Mouse (Mus musculus) embryonic fibroblast, embryonic 13.5 days (primary cell): ENCODE data around the gene Scaf8. TPM values are rescaled to one million over a fixed set of nuclear protein-coding genes. Genes with fewer than 3 reads are reported as not detected.

Source experiments
- H3K27ac ChIP-seq: 2 replicates; pipeline ENCODE4 v1.5.1; 2012; ENCODE audit warnings: low read length, control low read depth, inconsistent platforms; ENCODE audit not compliant: insufficient read depth
- H3K4me1 ChIP-seq: 2 replicates; pipeline ENCODE4 v1.6.1; 2011; ENCODE audit warnings: low read length; ENCODE audit not compliant: control insufficient read depth, insufficient read depth
- H3K4me3 ChIP-seq: 2 replicates; pipeline ENCODE4 v1.5.1; 2011; ENCODE audit warnings: mild to moderate bottlenecking, control low read depth, low read length; ENCODE audit not compliant: insufficient read depth
- CTCF ChIP-seq: IDR thresholded peaks from 2 replicates; pipeline ENCODE4 v1.5.1; 2011; ENCODE audit warnings: mild to moderate bottlenecking, control low read depth, low read length, moderate library complexity, borderline replicate concordance; ENCODE audit not compliant: insufficient read depth
- POLR2A ChIP-seq: IDR thresholded peaks from 2 replicates; pipeline ENCODE4 v1.6.1; 2011; ENCODE audit warnings: low read depth, mild to moderate bottlenecking, control low read depth, low read length, moderate library complexity
- polyA plus RNA-seq: library from polyadenylated mRNA; stranded (reverse); fragments of >200 nt; gene quantifications from 2 replicates; pipeline ENCODE4 v1.2.4, GENCODE M21; 2011; ENCODE audit warnings: low read depth; ENCODE audit not compliant: missing spikeins, insufficient read length

Scaf8 gene
- polyA plus RNA-seq, 1 experiment, result 45.3 TPM

GRCm38 (mm10) chr17:3224383-3225106 lies 109.8 kb downstream of the Scaf8 start:
- peak; percentile 94 for TF ChIP-seq CTCF
- no peak for TF ChIP-seq POLR2A
- Histone ChIP-seq H3K27ac (no peak overlapping the region), H3K4me3 (no peak overlapping the region), H3K4me1 (no peaks in the 10 kb centered on the region)

DNA sequence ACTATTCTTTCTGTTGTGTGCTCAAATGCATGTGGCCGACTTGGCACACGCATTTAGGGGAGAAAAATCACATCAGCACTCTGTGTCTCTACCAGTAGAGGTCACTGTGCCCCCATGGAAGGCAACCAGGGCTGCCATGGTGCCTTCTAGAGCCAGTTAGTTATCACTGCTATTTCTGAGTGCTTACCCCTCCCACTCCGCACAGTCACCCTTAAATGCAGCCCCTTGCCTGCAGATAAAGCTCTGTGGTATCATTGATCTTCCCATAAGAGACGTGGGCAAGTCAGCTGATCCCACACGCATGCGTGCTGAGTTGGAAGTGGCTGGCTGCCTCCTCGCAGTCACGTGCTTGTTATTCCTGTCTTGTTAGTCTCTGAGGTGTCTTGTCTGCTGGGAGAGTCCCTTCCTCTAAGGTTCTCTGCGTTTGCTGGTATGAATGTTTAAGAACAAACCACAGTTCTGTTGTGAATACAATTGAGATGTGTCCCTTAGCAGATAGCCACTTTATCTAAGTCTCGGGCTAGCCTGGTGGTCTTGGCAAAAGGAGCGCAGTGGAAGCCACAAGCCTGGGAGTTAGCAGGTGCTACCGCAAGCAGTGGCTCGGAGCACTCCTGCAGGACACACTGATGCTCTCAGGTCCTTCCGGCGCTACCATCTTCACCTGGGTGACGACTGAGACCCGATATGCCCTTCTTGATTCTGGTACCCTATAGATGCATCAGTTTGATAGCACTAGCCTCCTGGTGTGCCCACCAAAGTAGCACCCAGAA lies 115.6 kb downstream of the Scaf8 start:
- Histone ChIP-seq H3K4me1 (no peaks in the 10 kb centered on the region), H3K27ac (no peak overlapping the region), H3K4me3 (no peak overlapping the region)
- TF ChIP-seq CTCF (peak; percentile 77), POLR2A (no peak)

DNA sequence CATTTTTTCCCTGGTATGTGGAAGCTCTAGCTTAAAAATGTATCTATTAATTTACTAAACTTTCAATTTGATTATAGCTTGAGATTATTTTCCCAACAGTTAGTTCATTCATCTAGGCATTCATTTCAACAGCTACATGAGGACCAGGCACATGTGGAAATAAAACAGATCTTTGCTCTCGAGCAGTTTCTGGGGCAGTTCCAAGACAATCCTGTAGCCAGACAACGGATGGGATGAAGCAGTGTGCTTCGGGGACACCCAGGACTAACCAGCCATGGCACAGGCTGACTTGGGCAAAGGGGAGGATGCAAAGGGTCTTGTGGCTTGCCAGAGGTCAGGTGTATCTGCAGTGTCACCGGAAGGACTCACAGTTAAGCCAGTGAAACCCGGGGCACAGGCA lies 117.9 kb downstream of the Scaf8 start:
- TF ChIP-seq CTCF (no peak), POLR2A (no peak)
- H3K27ac ChIP-seq, result no peak overlapping the region
- H3K4me3 ChIP-seq, result no peak overlapping the region
- H3K4me1 ChIP-seq, result no peaks in the 10 kb centered on the region

- no peaks in the 10 kb centered on the region for H3K4me1 ChIP-seq
- TF ChIP-seq CTCF, result no peak
- no peak for TF ChIP-seq POLR2A
Observed at GRCm38 (mm10) chr17:3243672-3244071, 128.9 kb downstream of the Scaf8 start.

GRCm38 (mm10) chr17:3244881-3245739 lies 130.3 kb downstream of the Scaf8 start:
- no peak overlapping the region for H3K27ac ChIP-seq
- H3K4me1 ChIP-seq, result no peaks in the 10 kb centered on the region

More at GRCm38 (mm10) chr17:3243672-3244071, 128.9 kb downstream of the Scaf8 start:
- H3K27ac ChIP-seq, result no peak overlapping the region
- no peak overlapping the region for H3K4me3 ChIP-seq

GRCm38 (mm10) chr17:3246665-3247370 lies 132.0 kb downstream of the Scaf8 start:
- no peak overlapping the region for H3K27ac ChIP-seq
- H3K4me1 ChIP-seq, result no peaks in the 10 kb centered on the region
- no peak overlapping the region for H3K4me3 ChIP-seq
- TF ChIP-seq POLR2A, result no peak
- TF ChIP-seq CTCF, result no peak

More at GRCm38 (mm10) chr17:3244881-3245739, 130.3 kb downstream of the Scaf8 start:
- no peak overlapping the region for H3K4me3 ChIP-seq
- no peak for TF ChIP-seq CTCF
- no peak for TF ChIP-seq POLR2A

Other genes with a start within 250 kb of the Scaf8 start
- 16.7 and 22.1 TPM in 2 replicates for gene Tiam2, start 211.6 kb downstream of the Scaf8 start, polyA plus RNA-seq